Mouse (Mus musculus): ENCODE results near the gene Gpm6b. TPM values are rescaled to one million over a fixed set of nuclear protein-coding genes. Genes with fewer than 3 reads are reported as not detected.
A peak's percentile ranks its signal among the peaks of the same experiment; 100 is the strongest.

Gpm6b gene
- polyA plus RNA-seq, 1 experiment from 2014 or later, result 312 TPM

DNA sequence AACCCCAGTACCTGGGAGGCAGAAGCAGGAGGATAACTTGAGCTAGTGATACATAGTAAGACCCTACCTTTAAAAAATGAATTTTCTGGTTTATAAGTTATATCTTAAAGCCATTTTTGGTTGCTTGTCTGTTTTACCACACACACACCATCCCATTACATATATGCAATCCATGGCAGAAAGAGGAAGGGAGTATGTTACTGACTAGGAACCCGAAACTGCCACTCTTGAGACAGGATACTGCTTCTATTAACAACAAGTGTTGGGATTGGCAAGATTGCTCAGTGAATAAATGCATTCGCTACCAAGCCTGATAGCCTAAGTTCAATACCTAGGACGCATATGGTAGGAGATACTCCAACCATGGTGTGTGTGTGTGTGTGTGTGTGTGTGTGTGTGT lies 117.6 kb downstream of the Gpm6b start:
- no peaks in the 10 kb centered on the region for H3K9me3 ChIP-seq (ENCODE audit: control insufficient read depth, low read length)
- no peaks in the 10 kb centered on the region for H3K36me3 ChIP-seq (ENCODE audit: control insufficient read depth, insufficient read depth, low read length)
- no peak overlapping the region for H3K9ac ChIP-seq (ENCODE audit: low read depth, low read length)
- H3K4me2 ChIP-seq (ENCODE audit: low read length), result no peak overlapping the region
- WGBS, result 82% methylated on average over 3 of the region's 3 CpGs
- ATAC-seq, result no peak
- no peaks in the 10 kb centered on the region for H3K27me3 ChIP-seq (replicated peaks; ENCODE audit: control insufficient read depth, insufficient read depth, low read length)
- H3K4me1 ChIP-seq (ENCODE audit: control insufficient read depth, insufficient read depth, low read depth, low read length), result no peaks in the 10 kb centered on the region
- no peak overlapping the region for H3K4me3 ChIP-seq (ENCODE audit: low read length)
- H3K27ac ChIP-seq (ENCODE audit: low read depth, low read length), result no peak overlapping the region

DNA sequence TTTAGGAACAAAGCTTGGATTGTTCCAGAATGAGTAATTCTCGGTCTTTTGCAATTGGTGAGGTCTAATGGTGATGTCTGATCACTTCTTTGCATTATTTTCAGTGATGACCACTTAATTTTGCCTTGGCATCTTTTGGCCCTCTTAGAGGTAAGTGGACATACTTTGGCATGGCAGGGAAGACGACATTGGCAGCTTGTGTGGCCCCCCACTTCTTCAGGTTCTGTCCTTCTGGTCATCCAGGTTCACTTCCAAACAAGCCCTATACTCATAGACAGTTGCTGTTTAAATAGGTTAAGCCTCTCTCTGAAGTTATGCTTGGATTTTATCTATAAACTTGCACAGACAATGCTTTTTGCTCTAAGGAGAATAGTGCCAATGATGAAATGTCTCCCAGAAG lies 120.2 kb downstream of the Gpm6b start:
- WGBS, result 83% methylated on average over 2 of the region's 2 CpGs
- no peaks in the 10 kb centered on the region for H3K4me1 ChIP-seq (ENCODE audit: control insufficient read depth, insufficient read depth, low read depth, low read length)
- H3K9me3 ChIP-seq (ENCODE audit: control insufficient read depth, low read length), result no peaks in the 10 kb centered on the region

DNA sequence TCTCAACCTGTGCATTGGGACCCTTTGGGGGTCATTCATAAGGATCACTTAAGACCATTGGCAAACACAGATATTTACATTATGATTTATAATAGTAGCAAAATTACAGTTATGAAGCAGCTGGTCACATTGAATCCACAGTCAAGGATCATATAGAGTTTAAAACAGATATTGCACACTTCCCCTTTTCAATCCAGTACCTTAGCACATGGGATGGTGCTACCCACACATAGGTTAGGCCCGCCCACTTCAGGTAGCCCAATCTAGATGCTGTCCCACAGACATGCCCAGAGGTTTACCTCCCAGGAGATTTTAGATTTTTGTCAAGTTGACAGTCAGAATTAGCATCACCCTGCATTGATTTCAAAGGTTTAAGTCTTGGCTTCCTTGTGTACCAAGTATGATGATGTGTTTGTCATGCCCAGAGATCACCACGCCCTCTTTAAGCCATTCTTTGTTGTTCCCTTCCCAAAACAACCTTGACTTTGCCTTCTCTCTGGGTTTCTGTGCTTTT lies 121.3 kb downstream of the Gpm6b start:
- no peak overlapping the region for H3K4me2 ChIP-seq (ENCODE audit: low read length)
- ATAC-seq, result no peak

More for the DNA sequence above, 120.2 kb downstream of the Gpm6b start:
- no peak for ATAC-seq
- Histone ChIP-seq H3K27me3 (replicated peaks; ENCODE audit: control insufficient read depth, insufficient read depth, low read length) (no peaks in the 10 kb centered on the region), H3K9ac (ENCODE audit: low read depth, low read length) (no peak overlapping the region), H3K27ac (ENCODE audit: low read depth, low read length) (no peak overlapping the region), H3K4me2 (ENCODE audit: low read length) (no peak overlapping the region), H3K4me3 (ENCODE audit: low read length) (no peak overlapping the region), H3K36me3 (ENCODE audit: control insufficient read depth, insufficient read depth, low read length) (no peaks in the 10 kb centered on the region)

DNA sequence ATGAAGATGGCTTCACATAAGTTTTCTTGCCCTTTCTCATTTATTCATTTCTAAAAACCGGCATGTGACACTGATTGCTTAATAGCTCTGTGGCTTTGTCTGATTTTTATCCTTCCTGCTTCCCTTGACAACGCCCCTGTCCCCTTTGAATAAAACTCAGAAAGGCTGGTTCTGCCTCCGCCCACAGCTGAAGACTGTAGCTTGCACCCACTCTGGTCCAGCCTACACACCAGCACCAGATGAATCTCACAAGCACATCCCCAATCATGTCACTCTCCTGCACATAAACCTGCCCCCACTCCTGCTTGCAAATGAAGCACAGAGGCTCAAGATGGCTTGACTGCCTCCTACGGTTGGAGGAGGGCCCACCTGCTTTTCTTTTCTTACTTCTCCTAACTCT lies 121.7 kb downstream of the Gpm6b start:
- Histone ChIP-seq H3K27ac (ENCODE audit: low read depth, low read length) (no peak overlapping the region), H3K4me1 (ENCODE audit: control insufficient read depth, insufficient read depth, low read depth, low read length) (no peaks in the 10 kb centered on the region), H3K9me3 (ENCODE audit: control insufficient read depth, low read length) (no peaks in the 10 kb centered on the region), H3K36me3 (ENCODE audit: control insufficient read depth, insufficient read depth, low read length) (no peaks in the 10 kb centered on the region), H3K4me3 (ENCODE audit: low read length) (no peak overlapping the region), H3K4me2 (ENCODE audit: low read length) (no peak overlapping the region), H3K9ac (ENCODE audit: low read depth, low read length) (no peak overlapping the region), H3K27me3 (replicated peaks; ENCODE audit: control insufficient read depth, insufficient read depth, low read length) (no peaks in the 10 kb centered on the region)
- ATAC-seq, result no peak
- WGBS, result 80% methylated on average over 4 of the region's 4 CpGs

More for the DNA sequence above, 121.3 kb downstream of the Gpm6b start:
- Histone ChIP-seq H3K9me3 (ENCODE audit: control insufficient read depth, low read length) (no peaks in the 10 kb centered on the region), H3K4me3 (ENCODE audit: low read length) (no peak overlapping the region), H3K27me3 (replicated peaks; ENCODE audit: control insufficient read depth, insufficient read depth, low read length) (no peaks in the 10 kb centered on the region), H3K36me3 (ENCODE audit: control insufficient read depth, insufficient read depth, low read length) (no peaks in the 10 kb centered on the region), H3K4me1 (ENCODE audit: control insufficient read depth, insufficient read depth, low read depth, low read length) (no peaks in the 10 kb centered on the region), H3K9ac (ENCODE audit: low read depth, low read length) (no peak overlapping the region), H3K27ac (ENCODE audit: low read depth, low read length) (no peak overlapping the region)
- 82% methylated on average over 2 of the region's 2 CpGs for WGBS

DNA sequence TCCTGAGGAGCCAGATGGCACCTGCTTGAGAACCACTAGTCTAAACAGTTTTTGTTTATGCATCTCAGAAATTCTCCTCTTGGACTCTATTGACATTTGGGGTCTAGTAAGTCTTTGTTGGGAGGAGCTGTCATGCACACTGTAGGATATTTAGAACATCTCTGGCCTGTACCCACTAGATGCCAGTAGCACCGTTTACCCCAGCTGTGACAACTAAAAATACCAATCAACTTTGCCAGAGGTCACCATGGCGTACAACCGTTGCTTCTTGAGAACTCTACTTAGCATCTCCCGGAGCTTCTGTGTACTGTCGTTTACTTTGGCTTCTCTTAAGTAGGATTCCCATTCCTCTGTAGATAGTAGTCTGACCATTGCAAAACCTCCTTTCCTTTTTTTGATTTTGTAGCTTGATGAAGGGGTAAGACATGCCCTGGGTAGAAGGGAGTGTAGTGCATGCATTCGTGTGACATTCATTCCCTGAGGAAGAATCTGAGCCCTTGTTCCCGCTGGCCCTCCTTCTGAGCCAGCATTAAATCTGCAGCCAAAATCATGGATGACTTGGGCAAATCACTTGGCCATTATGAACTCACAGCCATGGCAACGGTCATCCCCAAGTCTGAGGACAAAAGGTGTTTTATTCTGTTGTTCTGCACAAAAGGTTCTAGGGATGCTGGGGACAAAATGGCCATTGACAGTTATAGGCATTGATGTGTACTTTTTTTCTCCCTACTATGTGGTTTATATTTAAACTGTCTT lies 126.9 kb downstream of the Gpm6b start:
- H3K27ac ChIP-seq (ENCODE audit: low read depth, low read length), result peak overlapping the region; percentile 29; the same call in 1 of the 2 replicates
- H3K4me3 ChIP-seq (ENCODE audit: low read length), result no peak overlapping the region
- peak; percentile 61 for ATAC-seq
- H3K9me3 ChIP-seq (ENCODE audit: control insufficient read depth, low read length), result no peaks in the 10 kb centered on the region
- H3K9ac ChIP-seq (ENCODE audit: low read depth, low read length), result no peak overlapping the region
- H3K27me3 ChIP-seq (replicated peaks; ENCODE audit: control insufficient read depth, insufficient read depth, low read length), result peaks cover 3% of the 10 kb centered on the region; the same call in 1 of the 2 replicates
- 58% methylated on average over 8 of the region's 8 CpGs for WGBS
- no peak overlapping the region for H3K4me2 ChIP-seq (ENCODE audit: low read length)
- H3K4me1 ChIP-seq (ENCODE audit: control insufficient read depth, insufficient read depth, low read depth, low read length), result no peaks in the 10 kb centered on the region
- H3K36me3 ChIP-seq (ENCODE audit: control insufficient read depth, insufficient read depth, low read length), result no peaks in the 10 kb centered on the region

DNA sequence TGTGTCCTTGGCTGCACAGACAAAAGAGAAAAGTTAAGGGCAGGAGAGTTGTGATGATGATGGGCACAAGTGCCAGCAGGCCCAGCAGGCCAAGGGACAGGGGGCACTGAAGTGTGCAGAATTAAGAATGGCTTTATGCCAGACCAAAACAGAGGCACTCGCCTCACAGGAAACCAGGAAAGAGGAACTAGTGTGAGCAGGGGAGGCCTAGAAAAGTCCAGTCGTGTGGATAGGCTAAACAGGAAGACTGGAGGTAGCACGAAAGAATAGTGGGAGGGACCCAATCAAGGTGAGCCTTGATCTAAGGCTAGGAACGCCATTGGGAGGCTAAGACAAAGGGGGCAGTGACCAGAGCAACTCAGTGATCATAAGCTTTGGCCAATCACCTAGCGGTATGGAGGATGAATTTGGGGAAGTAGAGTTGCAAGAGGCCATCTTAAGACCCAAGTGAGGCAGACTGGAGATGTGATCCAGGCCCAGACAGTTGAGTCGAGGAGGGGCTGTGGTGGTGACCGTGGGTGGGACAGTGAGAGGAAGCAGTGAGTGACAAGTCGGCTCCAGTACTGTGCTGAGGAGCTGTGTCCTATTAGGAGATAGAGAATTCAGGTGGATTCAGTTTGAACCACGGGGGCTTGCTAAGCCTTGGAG lies 138.1 kb downstream of the Gpm6b start:
- no peak overlapping the region for H3K9ac ChIP-seq (ENCODE audit: low read depth, low read length)
- no peaks in the 10 kb centered on the region for H3K4me1 ChIP-seq (ENCODE audit: control insufficient read depth, insufficient read depth, low read depth, low read length)
- no peak overlapping the region for H3K27ac ChIP-seq (ENCODE audit: low read depth, low read length)
- H3K9me3 ChIP-seq (ENCODE audit: control insufficient read depth, low read length), result no peaks in the 10 kb centered on the region
- 80% methylated on average over 9 of the region's 9 CpGs for WGBS
- H3K27me3 ChIP-seq (replicated peaks; ENCODE audit: control insufficient read depth, insufficient read depth, low read length), result no peaks in the 10 kb centered on the region
- H3K36me3 ChIP-seq (ENCODE audit: control insufficient read depth, insufficient read depth, low read length), result 0 out of 2 replicates have a peak, but pooled peaks cover 2% of the 10 kb centered on the region
- H3K4me2 ChIP-seq (ENCODE audit: low read length), result no peak overlapping the region
- no peak overlapping the region for H3K4me3 ChIP-seq (ENCODE audit: low read length)
- ATAC-seq, result 0 out of 2 replicates have a peak, but pooled peaks have one; percentile 48

DNA sequence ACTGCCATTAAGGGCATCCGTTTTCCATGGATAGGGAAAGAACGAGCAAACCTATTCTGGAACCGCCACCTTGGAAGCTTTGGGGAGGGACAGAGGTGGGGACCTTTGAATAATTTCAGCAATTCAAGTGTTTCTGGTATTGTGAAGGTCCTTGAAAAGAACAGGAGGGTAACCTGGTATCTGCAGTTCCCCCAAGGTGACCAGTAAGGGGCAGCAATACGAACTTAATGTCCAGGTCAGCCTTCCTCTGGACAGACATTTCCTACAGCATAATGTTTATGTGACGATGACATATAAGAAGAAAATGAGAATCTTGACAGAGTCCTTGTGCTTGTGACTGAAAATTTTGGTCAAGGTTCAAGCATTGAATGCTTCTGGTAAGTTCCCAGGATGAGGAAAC lies 139.9 kb downstream of the Gpm6b start:
- Histone ChIP-seq H3K4me2 (ENCODE audit: low read length) (no peak overlapping the region), H3K27ac (ENCODE audit: low read depth, low read length) (no peak overlapping the region), H3K4me1 (ENCODE audit: control insufficient read depth, insufficient read depth, low read depth, low read length) (no peaks in the 10 kb centered on the region), H3K4me3 (ENCODE audit: low read length) (no peak overlapping the region), H3K9me3 (ENCODE audit: control insufficient read depth, low read length) (no peaks in the 10 kb centered on the region), H3K36me3 (ENCODE audit: control insufficient read depth, insufficient read depth, low read length) (peaks cover 2% of the 10 kb centered on the region; the same call in 1 of the 2 replicates), H3K9ac (ENCODE audit: low read depth, low read length) (no peak overlapping the region), H3K27me3 (replicated peaks; ENCODE audit: control insufficient read depth, insufficient read depth, low read length) (no peaks in the 10 kb centered on the region; the same call in 1 of the 2 replicates)
- ATAC-seq, result no peak
- 90% methylated on average over 5 of the region's 5 CpGs for WGBS

DNA sequence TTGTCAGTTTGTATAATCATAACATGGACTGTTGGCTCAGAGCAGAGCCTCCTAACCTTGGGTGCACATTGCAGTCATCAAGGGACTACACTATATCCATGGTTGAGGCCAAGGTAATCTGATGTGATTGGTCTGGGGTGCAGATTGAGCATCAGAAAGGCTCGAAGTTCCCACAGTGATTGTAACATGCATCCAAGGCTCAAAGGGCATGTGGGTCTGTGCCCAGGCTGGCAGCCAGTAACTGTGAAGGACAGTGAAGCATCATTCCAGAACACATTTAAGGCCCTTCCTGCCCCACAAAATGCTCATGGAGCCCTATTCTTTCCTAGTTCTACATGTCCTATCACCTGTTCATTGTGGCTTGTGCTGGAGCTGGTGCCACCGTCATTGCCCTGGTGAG lies 144.9 kb downstream of the Gpm6b start:
- 83% methylated on average over 2 of the region's 2 CpGs for WGBS
- H3K9me3 ChIP-seq (ENCODE audit: control insufficient read depth, low read length), result no peaks in the 10 kb centered on the region
- H3K9ac ChIP-seq (ENCODE audit: low read depth, low read length), result no peak overlapping the region
- no peaks in the 10 kb centered on the region for H3K4me1 ChIP-seq (ENCODE audit: control insufficient read depth, insufficient read depth, low read depth, low read length)
- peaks cover 2% of the 10 kb centered on the region; the same call in 1 of the 2 replicates for H3K36me3 ChIP-seq (ENCODE audit: control insufficient read depth, insufficient read depth, low read length)
- H3K27me3 ChIP-seq (replicated peaks; ENCODE audit: control insufficient read depth, insufficient read depth, low read length), result no peaks in the 10 kb centered on the region; the same call in 1 of the 2 replicates
- H3K4me3 ChIP-seq (ENCODE audit: low read length), result no peak overlapping the region
- no peak for ATAC-seq
- H3K27ac ChIP-seq (ENCODE audit: low read depth, low read length), result no peak overlapping the region
- no peak overlapping the region for H3K4me2 ChIP-seq (ENCODE audit: low read length)

DNA sequence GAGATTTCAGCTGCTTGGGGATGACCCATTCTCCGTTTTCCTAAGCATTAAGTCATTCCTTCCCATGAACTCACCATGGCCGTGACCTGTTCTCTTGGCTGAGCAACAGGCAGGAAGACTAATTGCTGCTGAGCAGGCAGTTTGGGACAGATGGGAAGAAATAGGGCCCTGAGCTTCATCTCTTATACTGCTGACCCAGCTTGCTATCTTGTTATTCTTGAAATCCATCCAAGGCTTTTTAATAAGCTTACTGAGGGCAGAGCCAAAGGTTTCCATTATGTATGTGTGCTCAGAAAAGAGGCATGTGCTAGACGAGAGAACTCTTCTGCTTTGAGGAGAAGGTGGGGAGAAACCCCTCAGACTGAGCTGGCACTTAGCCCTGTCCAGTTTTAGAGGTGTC lies 146.2 kb downstream of the Gpm6b start:
- 54% methylated on average over 3 of the region's 3 CpGs for WGBS
- no peaks in the 10 kb centered on the region; the same call in 1 of the 2 replicates for H3K27me3 ChIP-seq (replicated peaks; ENCODE audit: control insufficient read depth, insufficient read depth, low read length)
- H3K9ac ChIP-seq (ENCODE audit: low read depth, low read length), result no peak overlapping the region
- H3K4me3 ChIP-seq (ENCODE audit: low read length), result no peak overlapping the region
- H3K36me3 ChIP-seq (ENCODE audit: control insufficient read depth, insufficient read depth, low read length), result peaks cover 2% of the 10 kb centered on the region; the same call in 1 of the 2 replicates
- no peaks in the 10 kb centered on the region for H3K4me1 ChIP-seq (ENCODE audit: control insufficient read depth, insufficient read depth, low read depth, low read length)
- H3K4me2 ChIP-seq (ENCODE audit: low read length), result no peak overlapping the region
- ATAC-seq, result no peak
- H3K27ac ChIP-seq (ENCODE audit: low read depth, low read length), result no peak overlapping the region
- no peaks in the 10 kb centered on the region for H3K9me3 ChIP-seq (ENCODE audit: control insufficient read depth, low read length)
